Mouse (Mus musculus): ENCODE measurements around the gene Med12l. TPM values are rescaled to one million over a fixed set of nuclear protein-coding genes. Genes with fewer than 3 reads are reported as not detected.

Gene Med12l
- total RNA-seq (2021) = 12.1 and 14.4 TPM in 2 replicates
- long read RNA-seq, experiment 1 = 0 reads
- long read RNA-seq, experiment 2, partial matches to known transcripts = 0 of 2 reads
- long read RNA-seq, experiment 2, other reads (novel, unspliced or antisense) = 1 of 2 reads

GRCm38 (mm10) chr3:59005271-59005995, at the start of gene Med12l:
Gene Med12l, plus strand, starts transcription at chr3:59005825.
- DNase-seq = peak; percentile 87

DNA sequence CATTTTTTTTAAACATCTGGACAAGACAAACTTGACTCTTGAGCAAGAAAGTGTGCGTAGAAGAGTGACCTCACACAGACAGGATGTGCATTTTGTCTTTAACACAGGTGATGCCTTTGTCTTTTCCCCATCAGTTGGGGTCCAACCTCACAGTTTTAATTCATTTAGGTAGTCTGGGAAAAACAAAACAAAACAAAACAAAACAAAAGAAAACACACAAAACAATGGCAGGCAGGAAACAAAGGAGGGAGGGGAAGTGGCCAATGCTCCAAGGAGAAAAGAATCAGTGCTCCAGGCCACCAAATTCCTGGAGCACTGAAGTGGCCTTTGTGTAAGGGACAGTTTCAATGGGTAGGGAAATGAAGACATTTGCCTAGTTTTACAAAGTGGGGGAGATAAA, 44.5 kb upstream of the Med12l start:
- no peak for DNase-seq

DNA sequence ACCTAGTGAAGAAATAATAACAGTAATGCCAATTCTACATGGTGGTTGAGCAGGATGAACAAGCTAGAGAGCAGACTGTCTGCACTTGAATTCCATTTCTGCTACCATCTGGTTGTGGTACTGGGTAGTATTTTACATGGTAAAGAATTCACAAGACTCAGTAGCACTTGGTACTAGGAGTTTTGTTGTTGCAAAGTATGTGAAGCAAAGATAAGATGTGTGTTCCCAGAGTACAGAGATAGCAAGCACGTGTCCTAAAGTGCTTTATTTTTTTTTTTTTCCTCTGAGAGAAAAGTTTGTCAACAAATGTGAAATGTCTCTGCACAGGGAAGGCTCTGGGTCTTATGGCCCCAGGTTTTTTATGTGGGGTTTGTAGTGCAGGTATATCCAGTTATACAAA, 28.2 kb upstream of the Med12l start:
- DNase-seq = no peak

DNA sequence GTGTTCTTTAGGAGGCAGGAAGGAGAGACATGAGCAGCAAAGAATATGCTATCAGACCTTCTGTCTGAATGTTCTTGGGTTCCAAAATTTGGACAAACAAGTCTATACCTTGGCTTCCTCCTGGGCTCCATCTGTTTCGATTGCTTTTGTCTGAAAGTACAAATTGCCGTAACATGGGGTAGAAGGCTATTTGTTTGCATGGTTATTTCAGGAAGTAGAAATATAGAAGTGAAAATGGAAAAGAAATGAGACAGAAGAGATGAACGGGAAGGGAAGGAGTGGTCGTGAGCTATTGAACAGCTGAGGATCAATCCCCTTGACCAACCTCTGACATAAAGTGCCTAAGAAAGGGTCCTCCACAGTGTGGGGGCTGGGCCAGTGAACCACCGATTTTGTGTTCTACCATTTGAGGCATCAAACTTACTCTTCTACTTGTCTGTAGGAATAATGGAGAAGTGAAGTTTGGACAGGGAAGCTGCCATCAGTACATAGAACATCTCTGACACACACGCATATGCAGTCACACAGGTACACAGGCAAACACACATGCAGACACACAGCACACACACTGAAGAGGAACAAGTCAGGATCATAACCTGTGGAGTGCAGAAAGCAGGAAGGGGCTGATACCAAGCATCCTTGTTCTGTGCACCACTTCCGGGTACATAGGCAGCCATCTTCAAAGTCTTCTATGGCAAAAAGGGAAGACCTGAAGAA, 27.6 kb upstream of the Med12l start:
- no peak for DNase-seq

DNA sequence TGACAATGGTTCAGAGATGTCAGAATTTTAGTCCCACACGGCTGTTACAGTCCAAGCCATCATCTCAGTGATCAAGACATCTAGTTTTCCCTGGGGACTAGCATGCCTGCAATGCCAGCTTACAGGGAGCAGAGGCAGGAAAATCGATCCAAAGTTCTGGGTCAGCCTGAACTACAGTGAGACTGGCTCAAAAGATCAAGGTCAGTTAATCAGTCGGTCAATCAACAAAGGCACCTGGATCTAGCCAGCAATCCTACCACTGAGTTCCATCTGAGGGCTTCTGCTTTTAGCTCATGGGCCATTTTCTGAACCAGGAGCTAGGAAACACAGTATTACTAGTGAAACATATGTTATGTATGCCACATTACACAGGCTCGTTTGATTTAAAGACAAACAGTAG, 25.0 kb upstream of the Med12l start:
- no peak for DNase-seq

GRCm38 (mm10) chr3:58982896-58983837, 22.5 kb upstream of the Med12l start:
- DNase-seq = peak; percentile 83

DNA sequence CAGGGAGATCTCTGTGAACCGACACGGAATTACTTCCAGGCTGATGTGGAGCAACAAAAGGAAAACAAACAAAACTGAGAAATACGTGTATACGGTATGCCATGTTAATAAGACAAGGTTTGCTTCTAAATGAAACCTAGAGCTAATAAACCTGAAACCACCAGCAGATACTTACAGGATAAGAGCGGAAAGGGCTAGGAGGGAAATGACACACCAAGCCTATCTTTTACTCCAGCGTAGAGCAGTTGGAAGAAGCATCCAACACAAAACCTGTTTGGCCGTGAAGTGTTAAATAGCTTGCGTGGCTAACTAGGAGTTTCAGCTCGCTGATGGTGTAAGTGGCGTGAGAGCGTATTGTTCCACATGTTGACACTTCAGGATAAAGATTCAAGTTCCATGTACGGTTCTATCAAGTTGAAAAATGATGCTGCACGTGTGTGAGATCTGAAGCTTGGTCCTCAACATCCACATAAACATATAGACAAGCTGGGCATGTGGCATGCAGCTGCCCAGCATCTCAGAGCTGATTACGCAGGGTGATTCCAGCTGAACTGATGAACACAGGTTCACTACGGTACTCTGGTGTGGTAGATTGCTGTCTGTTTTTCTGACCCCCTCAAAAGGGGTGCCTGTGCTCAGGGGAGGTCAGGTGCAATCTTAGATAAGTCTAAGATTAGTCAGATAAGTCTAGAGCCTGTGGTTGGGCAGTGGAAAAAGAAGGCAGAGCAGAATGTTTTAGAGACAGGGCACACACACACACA, 21.6 kb upstream of the Med12l start:
- no peak for DNase-seq

DNA sequence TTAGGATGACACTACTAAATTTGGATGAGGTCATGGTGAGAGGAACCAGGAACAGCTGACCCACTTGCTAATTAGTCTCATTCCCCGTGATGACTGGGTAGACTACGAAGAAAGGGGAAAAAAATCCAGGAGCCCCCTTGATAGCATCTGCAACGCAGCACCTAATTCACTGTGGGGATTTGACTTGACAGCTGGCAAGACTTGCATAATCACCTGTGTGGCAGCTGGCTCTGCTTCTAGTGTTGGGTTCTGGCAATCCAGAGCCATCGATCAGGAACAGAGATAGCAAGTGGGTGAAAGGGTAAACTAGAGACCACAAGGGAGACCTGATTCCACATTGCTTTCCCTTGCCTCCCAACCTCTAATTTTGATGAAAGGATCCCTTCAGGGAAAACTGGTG, 19.8 kb upstream of the Med12l start:
- no peak for DNase-seq

DNA sequence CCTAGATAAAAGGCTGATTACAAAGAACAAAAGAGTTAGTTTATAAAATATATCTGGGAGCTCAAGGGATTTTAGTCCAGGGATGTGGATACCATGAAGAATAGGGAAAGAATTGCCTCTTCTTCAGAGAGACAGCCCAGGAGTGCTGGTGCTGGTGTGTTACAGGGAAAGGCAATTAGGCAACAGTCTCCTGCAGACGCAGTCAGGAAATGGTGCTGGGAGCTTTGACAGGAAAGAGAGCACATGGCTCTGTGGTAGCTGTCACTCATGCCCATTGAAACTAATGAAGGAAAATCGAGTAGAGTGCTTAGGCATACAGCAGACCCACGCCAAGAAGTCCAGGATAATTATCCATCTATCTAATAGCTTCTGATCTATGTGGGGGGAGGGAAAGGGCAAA, 16.3 kb upstream of the Med12l start:
- DNase-seq = no peak

GRCm38 (mm10) chr3:58990556-58990955, 15.1 kb upstream of the Med12l start:
- DNase-seq = no peak

DNA sequence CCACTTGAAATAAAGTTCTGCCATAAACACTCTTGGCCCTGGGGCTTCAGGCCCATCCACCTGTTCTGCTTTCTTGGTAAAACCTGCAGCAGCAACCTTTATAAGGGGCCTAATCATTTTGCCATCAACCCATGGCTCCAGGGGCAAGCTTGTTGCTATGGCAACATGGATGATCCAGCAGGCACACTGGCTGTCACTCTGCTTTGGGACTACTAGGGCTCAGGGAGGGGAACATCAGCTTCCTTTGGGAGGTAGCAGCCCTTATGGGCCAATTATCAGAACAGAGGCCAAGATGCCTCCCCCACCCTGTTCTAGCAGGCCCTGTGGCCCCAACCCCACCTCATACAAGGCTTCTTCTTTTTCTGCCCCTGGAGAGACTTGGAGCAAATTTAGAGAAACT, 13.5 kb upstream of the Med12l start:
- no peak for DNase-seq

DNA sequence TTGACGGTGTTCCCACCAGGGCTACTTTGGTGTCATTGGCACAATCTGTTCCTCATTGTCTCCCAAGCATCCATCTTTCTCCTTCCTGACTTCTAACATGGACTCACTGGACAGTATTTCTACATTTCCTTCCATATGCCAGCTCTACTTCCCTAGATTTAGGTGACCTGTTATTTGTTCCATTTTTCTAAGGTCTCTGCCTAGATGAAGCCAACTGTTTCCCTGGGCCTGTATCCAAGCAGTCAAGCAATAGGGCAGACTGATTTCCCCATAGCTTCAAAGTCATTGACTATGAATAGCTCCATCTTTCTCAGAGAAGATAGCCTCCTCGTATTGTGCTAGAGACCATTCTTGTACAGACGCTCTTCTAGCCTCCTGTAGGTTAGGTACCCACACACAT, 12.0 kb upstream of the Med12l start:
- DNase-seq = peak; percentile 18

DNA sequence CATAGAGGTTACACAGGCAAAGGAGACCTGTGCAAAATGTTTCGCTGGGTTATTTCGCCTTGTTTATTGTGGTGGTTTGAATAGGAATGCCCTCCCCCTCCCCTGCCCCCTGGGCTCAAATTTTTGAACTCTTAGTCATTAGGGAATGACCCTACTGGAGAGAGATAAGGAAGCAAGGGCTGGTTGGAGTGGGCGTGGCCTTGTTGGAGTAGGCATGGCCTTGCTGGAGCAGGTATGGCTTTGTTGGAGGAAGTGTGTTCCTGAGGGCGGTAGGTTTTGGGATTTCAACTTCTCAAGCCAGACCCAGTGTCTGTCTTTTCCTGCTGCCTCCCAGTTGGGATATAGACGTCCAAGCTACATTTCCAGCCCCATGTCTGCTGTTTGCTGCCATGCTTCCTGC, 1.9 kb upstream of the Med12l start:
- DNase-seq = no peak

GRCm38 (mm10) chr3:59005996-59006730, 538 bp downstream of the Med12l start:
- DNase-seq = peak; percentile 68

DNA sequence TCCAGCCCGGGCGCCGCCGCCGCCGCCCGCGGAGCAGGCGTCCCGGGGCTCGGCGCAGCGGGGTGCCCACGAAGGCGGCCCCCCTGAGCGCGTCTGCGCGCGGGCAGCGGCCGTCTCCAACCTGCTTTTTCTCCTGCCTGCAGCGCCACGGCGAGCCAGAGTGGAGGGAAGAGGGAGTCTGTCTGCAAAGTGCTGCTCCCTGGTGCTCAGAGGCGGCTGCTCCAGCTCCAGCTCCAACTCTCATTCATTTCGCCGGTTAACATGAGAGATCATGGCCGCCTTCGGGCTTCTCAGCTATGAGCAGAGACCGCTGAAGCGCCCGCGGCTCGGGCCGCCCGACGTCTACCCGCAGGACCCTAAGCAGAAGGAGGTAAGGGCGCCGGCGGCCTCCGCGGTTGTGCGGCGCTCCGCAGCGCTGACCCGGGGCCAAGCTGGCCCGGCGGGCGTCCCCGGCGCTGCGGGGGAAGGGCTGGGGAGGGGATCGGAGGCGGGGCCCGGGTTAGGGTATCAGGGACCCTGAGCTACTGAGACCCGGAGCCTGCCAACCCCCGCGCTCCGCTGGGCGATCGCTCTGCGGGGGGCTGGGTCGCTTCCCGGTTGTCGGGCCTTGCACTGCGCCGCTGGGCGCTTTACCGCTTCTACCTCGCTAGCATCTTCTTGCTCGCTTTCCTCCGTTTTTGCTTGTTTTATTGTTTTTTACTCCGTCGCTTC, 1.3 kb downstream of the Med12l start:
- peak; percentile 90 for DNase-seq

DNA sequence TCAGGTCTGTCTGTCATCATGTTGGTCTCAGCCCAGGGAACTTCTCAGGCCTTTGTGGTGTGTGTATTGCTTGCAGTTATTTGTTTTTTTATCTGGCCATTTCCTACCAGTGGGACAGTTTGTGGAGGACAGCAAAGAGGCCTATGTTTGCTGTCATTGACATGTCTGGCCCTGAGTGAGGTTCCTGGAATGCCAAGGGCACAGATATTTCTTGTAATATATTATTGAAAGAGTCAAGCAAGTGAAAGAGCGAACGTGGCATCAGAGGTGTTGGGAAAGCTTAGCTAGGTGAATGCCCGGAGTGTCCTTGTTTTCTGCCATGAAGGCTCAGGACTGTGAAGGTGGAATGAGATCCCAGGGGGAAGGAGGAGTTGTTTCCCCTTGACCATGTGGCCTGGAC, 4.7 kb downstream of the Med12l start:
- peak; percentile 27 for DNase-seq

DNA sequence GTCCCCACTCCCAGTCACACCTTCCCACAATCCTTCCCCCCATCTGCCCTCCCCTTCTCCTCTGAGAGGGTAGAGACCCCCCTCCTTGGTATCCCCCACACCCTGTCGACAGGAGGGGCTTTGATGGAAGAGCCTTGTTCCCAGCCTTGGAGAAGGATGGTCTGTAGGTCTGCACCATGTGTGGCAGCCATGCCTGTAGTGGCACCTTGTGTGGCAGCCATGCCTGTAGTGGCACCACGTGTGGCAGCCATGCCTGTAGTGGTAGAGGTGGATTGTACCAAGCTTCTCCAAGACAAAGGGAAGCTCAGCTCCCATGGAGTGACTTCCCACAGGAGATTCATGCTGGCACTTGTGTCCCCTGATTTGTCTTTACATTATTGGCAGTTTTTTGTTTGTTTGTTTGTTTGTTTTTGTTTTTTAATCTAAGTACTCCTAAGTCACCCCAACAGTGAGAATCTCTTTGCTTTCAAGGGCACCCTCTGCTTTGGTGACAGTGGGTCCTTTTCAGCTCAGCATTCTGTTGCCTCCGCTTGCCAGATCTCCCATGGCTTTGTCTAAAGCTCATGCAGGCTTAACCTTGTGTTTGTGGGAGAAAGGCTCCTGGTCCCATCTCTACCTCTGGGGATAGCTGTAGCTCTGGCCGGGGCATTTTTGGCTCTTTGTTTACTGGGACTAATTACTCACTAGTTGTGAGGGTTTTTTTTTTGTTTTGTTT, 10.2 kb downstream of the Med12l start:
- no peak for DNase-seq

DNA sequence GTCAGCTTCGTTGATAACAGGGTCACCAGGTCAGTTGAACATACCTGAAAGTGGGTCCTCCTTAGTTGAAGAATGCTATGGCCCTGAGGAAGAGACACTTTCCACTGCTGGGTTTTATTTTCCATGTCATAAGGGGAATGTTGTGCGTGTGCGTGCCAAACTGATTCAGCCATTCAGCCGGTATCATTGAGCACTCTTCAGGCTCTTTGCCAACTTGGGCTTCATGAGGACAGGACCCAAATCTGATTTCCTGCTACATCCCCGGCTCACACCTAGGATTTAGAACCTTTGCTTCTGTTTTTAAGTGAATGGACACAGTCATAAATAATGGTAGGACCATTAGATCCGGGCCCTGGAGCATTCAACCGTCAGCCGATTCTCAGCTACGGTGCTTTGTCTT, 10.9 kb downstream of the Med12l start:
- DNase-seq = peak; percentile 14

DNA sequence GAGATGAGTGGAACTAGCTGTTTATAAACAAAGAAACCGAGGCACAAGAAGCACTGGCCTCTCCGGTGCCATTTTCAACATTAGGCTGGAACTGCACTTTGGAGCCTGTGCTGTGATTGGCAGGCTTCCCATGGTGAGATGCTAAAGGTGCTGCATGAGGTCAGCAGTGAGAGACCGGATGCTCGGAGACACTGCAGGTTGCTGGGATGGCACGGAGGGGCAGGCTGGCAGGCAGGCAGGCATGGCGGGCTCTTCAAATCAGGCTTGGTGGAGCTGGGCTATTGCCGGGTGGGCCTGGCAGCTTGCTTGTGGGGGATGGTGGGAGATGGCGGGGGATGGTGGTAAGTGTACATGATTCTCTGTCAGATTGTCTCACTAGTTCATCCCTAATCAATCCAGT, 15.6 kb downstream of the Med12l start:
- no peak for DNase-seq

DNA sequence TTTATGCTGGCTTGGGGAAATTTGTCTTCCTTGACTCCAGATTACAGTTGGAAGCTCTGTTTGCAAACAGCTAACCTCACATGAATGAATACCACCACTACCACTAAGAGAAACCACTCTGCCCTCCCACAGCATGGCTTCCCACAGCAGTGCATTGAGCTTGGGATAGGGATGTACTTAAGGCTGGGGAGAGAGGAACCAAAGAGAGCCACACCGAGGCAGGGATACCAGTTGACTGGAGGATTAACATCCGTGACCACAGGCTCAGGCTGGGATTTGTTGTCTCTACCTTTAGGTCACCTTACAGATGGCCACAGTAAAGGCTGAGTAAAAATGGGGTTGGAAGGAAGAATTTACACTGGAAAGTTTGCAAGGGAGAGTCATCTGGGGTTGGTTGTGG, 16.6 kb downstream of the Med12l start:
- DNase-seq = no peak

Measured in adrenal gland, postnatal 14 days (tissue).